Mouse (Mus musculus) thymus, adult 2 months (tissue): Measurements from ENCODE around the gene Alpk3. TPM values are rescaled to one million over a fixed set of nuclear protein-coding genes. Genes with fewer than 3 reads are reported as not detected.

Experiments used
- DNase-seq: peaks from one replicate; pipeline ENCODE4 v3.0.0; 2021
- H3K27ac ChIP-seq: fragments of 200-500 bp; 2 replicates; pipeline ENCODE4 v1.5.1; 2012; ENCODE audit warnings: low read length, control low read depth; ENCODE audit not compliant: control insufficient read depth, insufficient read depth
- H3K27me3 ChIP-seq: fragments of 200-500 bp; 2 replicates; pipeline ENCODE4 v1.6.1; 2012; ENCODE audit warnings: mild to moderate bottlenecking, low read length, moderate library complexity, mixed read lengths; ENCODE audit not compliant: control insufficient read depth, insufficient read depth
- H3K36me3 ChIP-seq: fragments of 200-500 bp; 2 replicates; pipeline ENCODE4 v1.6.1; 2012; ENCODE audit warnings: mild to moderate bottlenecking, low read length, moderate library complexity; ENCODE audit not compliant: control insufficient read depth, insufficient read depth
- H3K4me1 ChIP-seq: fragments of 200-500 bp; replicated peaks from 2 replicates; pipeline ENCODE4 v1.6.1; 2012; ENCODE audit warnings: low read length; ENCODE audit not compliant: control insufficient read depth, insufficient read depth
- H3K4me3 ChIP-seq: fragments of 200-500 bp; 2 replicates; pipeline ENCODE4 v1.5.1; 2012; ENCODE audit warnings: mild to moderate bottlenecking, low read length, control low read depth, moderate library complexity; ENCODE audit not compliant: control insufficient read depth, insufficient read depth
- CTCF ChIP-seq: fragments of 200-500 bp; IDR thresholded peaks from 2 replicates; pipeline ENCODE4 v1.5.1; 2012; ENCODE audit warnings: mild to moderate bottlenecking, control low read depth, low read length, moderate library complexity, borderline replicate concordance; ENCODE audit not compliant: control insufficient read depth, poor library complexity, insufficient read depth; ENCODE audit errors: extremely low read depth
- POLR2A ChIP-seq: fragments of 200-500 bp; IDR thresholded peaks from 2 replicates; pipeline ENCODE4 v1.6.1; 2012; ENCODE audit warnings: mild to moderate bottlenecking, low read length, control low read depth, moderate library complexity; ENCODE audit not compliant: control insufficient read depth, poor library complexity, insufficient read depth; ENCODE audit errors: extremely low read depth
- WGBS: fragments of 180-500 bp; shearing (Covaris S2); methylation state at CpG from one replicate; pipeline ENCODE4 v1.1.7; 2018; 5-methylcytosine and 5-hydroxymethylcytosine counted together
- polyA plus RNA-seq: library from polyadenylated mRNA; depleted of rRNA; stranded (reverse); fragments of >200 nt; gene quantifications from 2 replicates; pipeline ENCODE4 v1.2.3, GENCODE M21; 2012

The Alpk3 gene
- polyA plus RNA-seq, 1 experiment, result 1.4 TPM

DNA sequence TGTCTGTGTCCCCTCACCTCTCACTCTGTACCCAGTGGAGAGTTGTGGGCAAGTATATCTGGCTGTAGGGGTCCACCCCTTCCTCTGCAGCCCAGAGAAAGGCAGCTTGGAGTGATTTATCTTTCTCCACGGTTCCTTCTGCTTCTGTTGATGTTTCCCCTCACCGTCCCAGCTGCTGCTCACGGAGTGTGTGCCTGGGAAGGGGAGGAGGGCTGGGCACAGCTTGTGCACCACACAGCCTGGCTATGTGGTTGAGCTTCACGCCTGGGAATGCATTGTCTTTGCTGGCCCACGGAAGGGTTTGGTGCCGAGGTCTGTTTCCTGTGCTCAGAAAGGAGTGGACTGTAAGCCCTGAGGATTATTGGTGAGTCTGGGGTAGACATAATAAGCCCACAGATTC, 9.3 kb downstream of the Alpk3 start:
- no peaks in the 10 kb centered on the region for H3K36me3 ChIP-seq

DNA sequence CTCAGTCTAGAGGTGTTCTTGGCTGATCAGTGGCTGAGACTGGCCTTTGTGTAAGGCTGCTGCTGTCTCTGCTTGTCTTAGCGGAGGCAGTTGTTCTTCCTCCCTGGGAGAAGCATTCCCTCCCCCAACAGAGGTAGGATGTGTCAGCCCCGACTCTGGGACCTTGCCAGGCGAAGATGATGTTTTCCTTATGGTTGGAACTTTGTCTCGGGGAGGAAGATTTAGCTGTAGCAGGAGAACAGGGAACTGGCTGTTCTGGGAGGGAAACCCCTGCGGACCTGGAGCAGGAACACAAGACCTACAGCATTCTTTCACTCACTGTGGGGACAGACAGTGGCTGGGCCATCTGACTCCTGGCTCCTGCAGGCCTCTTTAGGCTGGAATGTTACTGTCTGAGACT, 15.1 kb downstream of the Alpk3 start:
- Histone ChIP-seq H3K27me3 (no peaks in the 10 kb centered on the region), H3K4me1 (peaks cover 20% of the 10 kb centered on the region), H3K4me3 (no peak overlapping the region), H3K27ac (no peak overlapping the region), H3K36me3 (no peaks in the 10 kb centered on the region)
- 87% methylated on average over 5 of the region's 5 CpGs for WGBS
- TF ChIP-seq CTCF (no peak), POLR2A (no peak)
- no peak for DNase-seq

More for the DNA sequence above, 9.3 kb downstream of the Alpk3 start:
- DNase-seq, result no peak
- H3K27me3 ChIP-seq, result no peaks in the 10 kb centered on the region
- H3K27ac ChIP-seq, result no peak overlapping the region
- TF ChIP-seq POLR2A, result no peak
- TF ChIP-seq CTCF, result no peak
- H3K4me1 ChIP-seq, result peaks cover 4% of the 10 kb centered on the region; the same call in 1 of the 2 replicates
- WGBS, result 11% methylated on average over 6 of the region's 6 CpGs
- no peak overlapping the region for H3K4me3 ChIP-seq

DNA sequence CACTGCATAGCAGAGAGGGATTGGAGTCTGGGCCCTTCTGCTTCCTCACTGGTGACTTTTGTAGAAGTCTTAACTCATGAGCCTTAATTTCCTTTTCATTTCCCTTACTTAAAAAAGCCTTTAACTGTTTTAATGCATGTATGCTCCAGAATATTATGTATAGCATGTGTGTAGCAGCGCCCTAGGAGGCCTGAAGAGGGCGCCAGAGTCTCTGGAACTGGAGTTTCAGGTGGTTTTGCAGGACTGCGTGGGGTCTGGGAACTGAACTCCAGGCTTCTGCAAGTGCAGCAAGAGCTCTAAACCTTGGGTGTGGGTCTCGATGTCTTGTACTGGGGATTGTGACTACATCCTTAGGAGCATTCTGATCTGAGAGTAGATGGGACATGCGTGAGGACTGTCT, 15.9 kb downstream of the Alpk3 start:
- Histone ChIP-seq H3K36me3 (no peaks in the 10 kb centered on the region), H3K27ac (no peak overlapping the region), H3K4me1 (peaks cover 20% of the 10 kb centered on the region), H3K4me3 (no peak overlapping the region), H3K27me3 (no peaks in the 10 kb centered on the region)
- no peak for TF ChIP-seq POLR2A
- TF ChIP-seq CTCF, result peak; percentile 61; the same call in 1 of the 2 replicates
- WGBS, result 97% methylated on average over 5 of the region's 5 CpGs
- no peak for DNase-seq

DNA sequence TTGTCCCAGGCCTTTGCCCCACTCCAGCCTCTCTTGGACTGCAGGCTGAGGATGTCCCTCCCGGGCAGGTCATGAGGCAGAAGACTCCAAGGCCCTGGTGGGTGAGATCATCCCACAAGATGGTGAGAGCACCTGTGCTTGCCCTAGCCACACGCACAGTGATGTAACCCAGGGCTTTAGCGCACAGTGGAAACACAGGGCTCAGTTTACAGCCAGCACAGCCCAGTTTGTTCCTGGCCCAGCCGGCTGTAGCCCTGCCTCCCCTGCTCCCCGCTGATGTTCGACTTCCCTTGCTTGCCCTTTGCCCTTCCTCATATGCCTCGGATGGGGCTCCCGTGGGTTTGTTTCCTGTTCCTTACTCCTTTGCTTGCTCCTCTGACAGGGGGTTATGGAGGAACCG, 17.1 kb downstream of the Alpk3 start:
- Histone ChIP-seq H3K27me3 (no peaks in the 10 kb centered on the region), H3K4me3 (no peak overlapping the region), H3K4me1 (peaks cover 20% of the 10 kb centered on the region), H3K27ac (peak overlapping the region; percentile 40), H3K36me3 (no peaks in the 10 kb centered on the region)
- DNase-seq, result peak; percentile 45
- 10% methylated on average over 9 of the region's 9 CpGs for WGBS
- TF ChIP-seq CTCF (0 out of 2 replicates have a peak, but pooled peaks have one; percentile 21), POLR2A (no peak)

DNA sequence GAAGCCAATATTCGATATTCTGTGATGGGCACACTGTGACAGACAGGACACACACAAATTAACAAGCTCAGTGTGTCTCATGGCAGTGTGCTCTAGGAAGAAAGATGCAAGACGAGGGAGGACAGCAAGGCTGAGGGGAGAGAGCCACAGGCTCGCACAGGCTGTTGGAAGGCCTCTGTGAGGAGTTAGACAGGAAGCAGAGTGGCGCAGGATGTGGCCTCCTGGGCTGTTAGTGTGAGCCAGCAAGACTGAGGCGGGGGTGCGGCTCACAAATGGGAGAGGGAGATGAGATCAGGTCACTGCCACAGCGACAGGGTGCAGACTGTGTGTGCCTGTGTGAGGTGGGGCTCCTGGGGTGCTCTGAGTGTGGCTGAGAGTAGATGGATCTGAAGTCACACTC, 17.9 kb downstream of the Alpk3 start:
- Histone ChIP-seq H3K27me3 (no peaks in the 10 kb centered on the region), H3K4me3 (no peak overlapping the region), H3K4me1 (peaks cover 20% of the 10 kb centered on the region), H3K36me3 (no peaks in the 10 kb centered on the region), H3K27ac (peak overlapping the region; percentile 68)
- WGBS, result 4% methylated on average over 7 of the region's 7 CpGs
- TF ChIP-seq CTCF, result 0 out of 2 replicates have a peak, but pooled peaks have one; percentile 38
- no peak for TF ChIP-seq POLR2A
- peak; percentile 73 for DNase-seq

DNA sequence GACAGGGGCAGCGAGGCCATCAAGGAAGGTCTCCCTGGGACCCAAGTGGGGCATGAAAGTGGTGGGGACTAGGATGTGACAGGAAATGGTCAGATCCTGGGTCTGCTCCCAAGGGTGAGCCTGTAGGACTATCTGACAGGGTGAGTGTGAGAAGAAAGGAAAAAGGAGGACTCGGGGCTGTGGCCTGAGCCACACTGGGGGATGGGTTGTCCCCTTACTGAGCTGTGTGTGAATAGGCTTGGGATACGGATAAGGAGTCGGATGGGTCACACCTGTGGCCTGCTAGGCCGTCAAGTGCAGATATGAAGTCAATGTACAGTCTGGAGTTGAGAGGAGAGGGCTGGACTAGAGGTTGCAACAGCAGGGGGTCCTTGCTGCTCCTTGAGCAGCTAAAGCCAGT, 18.3 kb downstream of the Alpk3 start:
- TF ChIP-seq CTCF, result no peak
- DNase-seq, result no peak
- H3K4me3 ChIP-seq, result no peak overlapping the region
- H3K36me3 ChIP-seq, result no peaks in the 10 kb centered on the region
- H3K27ac ChIP-seq, result peak overlapping the region; percentile 68
- no peaks in the 10 kb centered on the region for H3K27me3 ChIP-seq
- WGBS, result 72% methylated on average over 5 of the region's 5 CpGs
- H3K4me1 ChIP-seq, result peaks cover 20% of the 10 kb centered on the region

DNA sequence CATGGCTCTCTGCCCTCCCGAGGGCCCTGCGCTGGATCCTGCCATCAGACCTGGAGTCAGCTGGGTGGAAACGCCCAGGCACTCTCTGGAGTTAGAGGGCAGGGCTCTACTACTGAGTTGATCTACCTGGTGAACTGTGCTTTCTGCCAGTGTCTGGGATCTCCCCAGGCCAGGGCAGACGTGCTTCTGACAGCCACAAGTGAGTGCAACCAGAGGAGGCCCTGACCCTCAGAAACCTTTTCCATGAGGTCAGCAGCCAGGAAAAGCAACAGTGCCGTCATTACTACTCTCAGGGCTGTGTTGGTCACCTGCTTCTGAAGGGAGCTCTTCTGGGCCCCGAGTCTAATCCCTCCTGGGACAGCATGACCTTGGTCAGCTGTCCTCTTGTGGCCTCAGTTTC, 19.6 kb downstream of the Alpk3 start:
- 91% methylated on average over 6 of the region's 6 CpGs for WGBS
- DNase-seq, result no peak
- H3K27ac ChIP-seq, result no peak overlapping the region

More for the DNA sequence above, 19.6 kb downstream of the Alpk3 start:
- no peak for TF ChIP-seq CTCF
- no peak for TF ChIP-seq POLR2A
- Histone ChIP-seq H3K4me3 (no peak overlapping the region), H3K36me3 (no peaks in the 10 kb centered on the region), H3K4me1 (peaks cover 20% of the 10 kb centered on the region), H3K27me3 (no peaks in the 10 kb centered on the region)
